Mouse (Mus musculus) Patski (cell line): ENCODE measurements around the gene Pdss2. TPM values are rescaled to one million over a fixed set of nuclear protein-coding genes. Genes with fewer than 3 reads are reported as not detected.
A peak's percentile ranks its signal among the peaks of the same experiment; 100 is the strongest.

Experiments used
- ATAC-seq: fragments of 100-300 bp; one replicate; pipeline ENCODE4 v1.8.0; 2021
- CTCF ChIA-PET: fragments of 350-600 bp; sonication (Branson Sonifier 250); formaldehyde crosslinking; loops from one replicate; lab custom pipeline; 2022; ENCODE audit warnings: inconsistent platforms; lab: Charles Lee
- POLR2A ChIA-PET: fragments of 350-600 bp; sonication (Branson Sonifier 250); formaldehyde crosslinking; loops from one replicate; lab custom pipeline; 2022; ENCODE audit warnings: antibody characterized with exemption, inconsistent platforms; lab: Charles Lee
- DNase-seq: peaks from one replicate; pipeline ENCODE4 v3.0.0-alpha.2; 2011; ENCODE audit warnings: low read depth, low spot score
- H3K27me3 ChIP-seq: fragments of 371-371 bp; one replicate; pipeline ENCODE4 v1.5.1; 2021
- CTCF ChIP-seq: fragments of 100-300 bp; IDR thresholded peaks from one replicate; pipeline ENCODE4 v1.5.1; 2021
- in situ Hi-C: fragments of 300-500 bp; cut with MboI; formaldehyde crosslinking; loops from 3 replicates; pipeline ENCODE4 v1.11.1; 2018; ENCODE audit warnings: low pct_unique_long_range_greater_than_20kb, mixed read lengths
- polyA plus RNA-seq: library from polyadenylated mRNA; unstranded; gene quantifications from one replicate; pipeline ENCODE4 v1.2.3, GENCODE M21; 2021

Gene Pdss2
- polyA plus RNA-seq, 1 experiment from 2014 or later, result 14.1 TPM

- in situ Hi-C loops, result no loop called here
- peak; percentile 37 for ATAC-seq
- ChIA-PET CTCF (no interaction called here), POLR2A (no interaction called here)
- no peak for TF ChIP-seq CTCF
- no peak for DNase-seq
- H3K27me3 ChIP-seq, result no peaks in the 10 kb centered on the region
Measured at GRCm38 (mm10) chr10:43478751-43479435, 257.6 kb downstream of the Pdss2 start, which contains the start of gene Bend3. Gene Bend3, plus strand, starts transcription at chr10:43478831.

- CTCF ChIA-PET, result interaction anchor here (1.7 kb wide), 1 partner anchor 61 kb away, joined by 6 read pairs; the partner anchor contains the start of gene 1700021F05Rik
Measured at GRCm38 (mm10) chr10:43479436-43480157, 258.3 kb downstream of the Pdss2 start.

GRCm38 (mm10) chr10:43480227-43480849 is 259.1 kb downstream of the Pdss2 start:
- POLR2A ChIA-PET, result interaction anchor here (1.5 kb wide), 1 partner anchor 9 kb away, joined by 4 read pairs; no protein-coding TSS in a partner anchor

More at GRCm38 (mm10) chr10:43479436-43480157, 258.3 kb downstream of the Pdss2 start:
- POLR2A ChIA-PET, result interaction anchor here (1.5 kb wide), 1 partner anchor 10 kb away, joined by 4 read pairs; no protein-coding TSS in a partner anchor
- no peaks in the 10 kb centered on the region for H3K27me3 ChIP-seq
- DNase-seq, result peak; percentile 31
- ATAC-seq, result peak; percentile 91
- in situ Hi-C loops, result no loop called here
- peak; percentile 97 for TF ChIP-seq CTCF

GRCm38 (mm10) chr10:43481179-43481578 is 259.9 kb downstream of the Pdss2 start:
- DNase-seq, result no peak
- no peak for TF ChIP-seq CTCF
- H3K27me3 ChIP-seq, result no peaks in the 10 kb centered on the region
- CTCF ChIA-PET, result interaction anchor here (1.7 kb wide), 1 partner anchor 60 kb away, joined by 6 read pairs; the partner anchor contains the start of gene 1700021F05Rik
- no peak for ATAC-seq
- POLR2A ChIA-PET, result interaction anchor here (0.7 to 1.5 kb wide), 2 partner anchors 8 to 485 kb away, joined by 3 to 4 read pairs; no protein-coding TSS in a partner anchor
- in situ Hi-C loops, result no loop called here

More at GRCm38 (mm10) chr10:43480227-43480849, 259.1 kb downstream of the Pdss2 start:
- H3K27me3 ChIP-seq, result no peaks in the 10 kb centered on the region
- CTCF ChIA-PET, result interaction anchor here (1.7 kb wide), 1 partner anchor 61 kb away, joined by 6 read pairs; the partner anchor contains the start of gene 1700021F05Rik
- no peak for TF ChIP-seq CTCF
- in situ Hi-C loops, result no loop called here
- no peak for ATAC-seq
- no peak for DNase-seq

- in situ Hi-C loops, result no loop called here
- H3K27me3 ChIP-seq, result no peaks in the 10 kb centered on the region
- DNase-seq (no peak), ATAC-seq (no peak)
- ChIA-PET POLR2A (no interaction called here), CTCF (interaction anchor here (1.9 kb wide), 1 partner anchor 59 kb away, joined by 5 read pairs; the partner anchor contains the start of gene 1700021F05Rik)
- TF ChIP-seq CTCF, result no peak
Measured at GRCm38 (mm10) chr10:43482021-43482420, 260.7 kb downstream of the Pdss2 start.

- ChIA-PET POLR2A (no interaction called here), CTCF (interaction anchor here (1.2 to 1.9 kb wide), 2 partner anchors 31 to 57 kb away, joined by 3 to 5 read pairs; partner anchors contain the start of gene 1700021F05Rik)
- in situ Hi-C loops, result no loop called here
- no peak for TF ChIP-seq CTCF
- no peaks in the 10 kb centered on the region for H3K27me3 ChIP-seq
- DNase-seq (no peak), ATAC-seq (no peak)
Measured at GRCm38 (mm10) chr10:43483426-43483995, 262.2 kb downstream of the Pdss2 start.

GRCm38 (mm10) chr10:43485751-43486268 is 264.5 kb downstream of the Pdss2 start:
- POLR2A ChIA-PET, result no interaction called here

GRCm38 (mm10) chr10:43487441-43488010 is 266.2 kb downstream of the Pdss2 start:
- DNase-seq (no peak), ATAC-seq (no peak)
- no peaks in the 10 kb centered on the region for H3K27me3 ChIP-seq
- TF ChIP-seq CTCF, result no peak
- POLR2A ChIA-PET, result interaction anchor here (0.5 kb wide), 1 partner anchor 39 kb away, joined by 4 read pairs; no protein-coding TSS in a partner anchor
- CTCF ChIA-PET, result interaction anchor here (1.6 kb wide), 1 partner anchor 20 kb away, joined by 4 read pairs; no protein-coding TSS in a partner anchor
- in situ Hi-C loops, result no loop called here

More at GRCm38 (mm10) chr10:43485751-43486268, 264.5 kb downstream of the Pdss2 start:
- DNase-seq (no peak), ATAC-seq (no peak)
- H3K27me3 ChIP-seq, result no peaks in the 10 kb centered on the region
- CTCF ChIA-PET, result no interaction called here
- in situ Hi-C loops, result no loop called here
- no peak for TF ChIP-seq CTCF

- POLR2A ChIA-PET, result no interaction called here
- CTCF ChIA-PET, result interaction anchor here (1.6 kb wide), 1 partner anchor 20 kb away, joined by 4 read pairs; no protein-coding TSS in a partner anchor
- TF ChIP-seq CTCF, result no peak
- no peaks in the 10 kb centered on the region for H3K27me3 ChIP-seq
- DNase-seq (no peak), ATAC-seq (no peak)
- in situ Hi-C loops, result no loop called here
Measured at GRCm38 (mm10) chr10:43488258-43488657, 267.0 kb downstream of the Pdss2 start.
